Mouse (Mus musculus): Measurements from ENCODE around the gene 1700025C18Rik.

GRCm38 (mm10) chr2:165033306-165033705, 57.2 kb downstream of the 1700025C18Rik start:
- TF ChIP-seq CTCF (IDR thresholded peaks at IDR 0.05; ENCODE audit: borderline replicate concordance, extremely low read depth, insufficient read depth, insufficient read length) (no peak), POLR2A (IDR thresholded peaks at IDR 0.05; ENCODE audit: borderline replicate concordance, extremely low read depth, insufficient read depth, insufficient read length, poor library complexity, severe bottlenecking) (no peak)

Measured in brain, embryonic 14.5 days (tissue).